Mouse (Mus musculus): ENCODE results near the gene Ablim1.
A peak's percentile ranks its signal among the peaks of the same experiment; 100 is the strongest.

The Ablim1 gene

DNA sequence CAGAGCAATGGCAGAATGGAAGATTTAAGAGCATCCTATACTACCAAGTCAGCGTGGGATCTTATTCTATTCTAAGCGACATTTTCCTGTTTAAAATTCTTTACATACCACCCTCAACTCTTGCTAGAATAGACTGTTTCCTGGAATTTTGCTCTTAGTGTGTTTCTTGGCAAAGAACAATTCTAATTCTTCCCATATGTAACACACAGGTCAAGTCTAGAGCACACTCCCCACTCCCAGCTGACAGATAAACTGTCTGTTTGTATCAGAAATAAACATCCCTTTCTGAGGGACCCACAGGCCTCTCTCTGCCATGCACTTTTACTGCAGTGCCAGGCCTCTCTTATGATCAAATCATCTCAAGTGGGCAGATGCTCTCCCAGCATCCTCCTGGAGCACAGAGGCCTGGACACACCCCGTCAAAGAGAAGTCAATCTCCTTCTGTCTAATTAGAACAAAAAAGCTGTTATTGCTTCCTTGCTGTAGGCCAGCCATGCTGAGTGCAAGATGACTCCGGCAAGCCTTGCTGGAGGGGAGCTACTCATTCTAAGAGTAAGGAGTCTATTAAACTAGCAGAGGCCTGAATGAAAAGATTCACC is 211.3 kb downstream of the Ablim1 start:
- DNase-seq (ENCODE audit: low read depth, low spot score), result peak; percentile 31

DNA sequence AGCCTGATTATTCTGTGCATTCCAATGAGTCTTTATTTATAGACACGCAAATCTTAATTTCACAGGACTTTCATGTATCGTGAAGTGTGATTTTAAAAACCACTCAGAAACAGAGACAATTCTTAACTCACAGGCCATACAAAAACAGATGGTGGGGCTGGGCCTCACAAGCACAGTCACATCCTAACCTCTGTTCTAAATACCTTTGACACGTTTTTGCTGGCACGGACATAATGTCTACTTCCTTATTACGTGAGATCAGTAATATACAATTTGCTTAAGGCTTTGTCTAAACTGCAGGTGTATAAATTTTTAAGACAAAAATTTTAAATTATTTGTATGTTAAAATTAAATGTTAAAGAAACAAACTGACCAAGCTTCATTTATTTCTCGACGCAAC is 212.7 kb downstream of the Ablim1 start:
- DNase-seq (ENCODE audit: low read depth, low spot score), result no peak

DNA sequence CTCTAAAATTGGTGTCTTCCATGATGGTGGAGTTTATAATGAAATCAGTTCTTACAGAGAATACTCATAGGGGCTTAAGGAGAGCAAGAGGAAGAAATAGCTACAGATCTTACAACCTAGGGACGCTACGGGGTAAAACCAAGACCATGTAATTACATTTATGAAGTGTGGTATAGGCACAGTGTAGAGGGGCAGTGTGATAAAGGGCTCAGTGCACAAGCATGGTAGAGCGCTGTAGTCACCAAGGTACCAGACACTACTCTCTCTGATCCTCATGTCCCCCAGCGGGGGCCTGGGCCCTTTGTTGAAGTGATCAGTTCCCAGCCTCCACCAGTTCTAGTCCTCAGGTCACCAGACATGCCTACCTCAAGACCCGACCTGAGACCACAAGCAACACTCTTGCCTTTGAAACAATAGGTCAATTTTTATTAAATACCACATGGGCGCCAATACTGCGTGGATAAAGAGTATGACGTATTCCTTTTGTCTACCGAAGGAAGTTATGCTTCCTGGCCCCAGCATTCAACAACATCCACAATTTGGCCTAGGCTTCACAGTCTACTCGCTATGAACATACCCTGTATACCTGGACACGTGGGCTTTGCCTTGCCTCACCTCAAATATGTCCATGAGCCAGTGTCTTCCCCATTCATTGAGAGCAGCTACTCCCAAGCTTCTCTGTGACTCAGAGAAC is 213.8 kb downstream of the Ablim1 start:
- no peak for DNase-seq (ENCODE audit: low read depth, low spot score)

DNA sequence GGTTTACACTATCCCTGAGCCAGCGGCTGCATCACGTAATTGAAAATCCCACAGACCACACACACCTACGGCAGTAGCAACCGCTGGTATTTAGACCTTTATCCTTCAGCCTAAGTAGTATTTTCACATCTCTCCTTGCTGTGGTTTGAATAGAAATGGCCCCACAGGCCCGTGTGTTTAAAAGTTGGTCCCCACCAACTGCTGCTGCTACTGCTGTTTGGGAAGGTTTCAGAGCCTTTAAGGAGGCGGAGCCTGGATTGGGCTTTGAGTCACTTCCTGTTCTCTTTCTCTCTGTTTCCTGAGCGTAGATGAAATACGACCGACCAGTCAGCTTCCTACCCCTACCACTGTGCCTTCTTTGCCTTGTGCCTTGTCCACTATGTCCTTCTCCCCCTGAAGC is 214.7 kb downstream of the Ablim1 start:
- DNase-seq (ENCODE audit: low read depth, low spot score), result no peak

DNA sequence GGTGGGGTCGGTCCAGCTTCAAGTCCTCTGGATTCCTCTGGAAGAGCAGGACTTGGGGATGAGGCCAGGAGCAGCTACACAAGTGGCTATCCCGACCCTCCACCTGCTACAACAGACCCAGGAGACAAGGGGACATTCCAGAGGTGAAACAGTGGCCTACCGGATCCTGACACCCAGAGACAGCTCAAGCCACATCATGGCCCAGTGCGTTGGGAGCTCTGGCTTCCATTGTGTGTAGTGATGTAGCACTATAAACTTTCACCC is 215.7 kb downstream of the Ablim1 start:
- no peak for DNase-seq (ENCODE audit: low read depth, low spot score)

DNA sequence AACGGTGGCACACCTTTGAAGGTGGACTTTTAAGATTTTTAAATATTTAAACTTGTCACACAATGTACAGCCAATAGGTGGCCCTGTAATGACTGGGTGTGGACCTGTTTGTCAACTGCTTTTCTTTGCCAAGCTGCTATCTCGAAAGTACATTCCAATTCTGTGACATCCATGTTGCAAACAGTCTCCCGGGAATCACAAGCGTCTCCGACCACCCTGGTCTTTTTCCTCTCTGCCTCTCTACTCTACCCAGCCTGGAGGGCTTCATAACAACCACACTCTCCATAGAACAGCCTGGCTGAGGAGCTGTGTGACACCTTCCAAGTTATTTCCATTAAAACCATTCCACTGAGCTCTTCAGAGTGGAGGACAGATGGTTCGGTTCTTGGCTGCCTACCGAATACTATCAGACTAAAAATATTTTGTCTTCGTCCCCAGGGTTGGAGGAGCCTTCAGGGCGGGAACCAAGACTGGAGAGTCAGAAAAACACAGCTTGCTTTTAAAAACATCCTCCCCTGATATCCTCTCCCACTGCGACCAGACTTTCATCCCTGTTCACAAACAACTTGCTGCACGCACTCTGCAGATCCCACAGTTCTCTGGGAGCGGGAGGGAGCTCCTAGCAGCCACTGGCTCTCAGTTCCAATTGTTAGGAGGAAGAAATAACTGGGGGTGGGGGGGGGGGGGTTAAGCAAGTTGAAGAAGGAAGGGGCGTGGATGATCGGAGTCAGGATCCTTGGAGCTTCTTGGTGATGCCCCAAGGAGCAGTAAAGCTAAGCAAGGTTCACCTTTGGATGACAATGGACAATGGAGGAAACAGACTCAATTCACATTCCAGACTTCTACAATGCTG is 216.3 kb downstream of the Ablim1 start:
- peak; percentile 88 for DNase-seq (ENCODE audit: low read depth, low spot score)

DNA sequence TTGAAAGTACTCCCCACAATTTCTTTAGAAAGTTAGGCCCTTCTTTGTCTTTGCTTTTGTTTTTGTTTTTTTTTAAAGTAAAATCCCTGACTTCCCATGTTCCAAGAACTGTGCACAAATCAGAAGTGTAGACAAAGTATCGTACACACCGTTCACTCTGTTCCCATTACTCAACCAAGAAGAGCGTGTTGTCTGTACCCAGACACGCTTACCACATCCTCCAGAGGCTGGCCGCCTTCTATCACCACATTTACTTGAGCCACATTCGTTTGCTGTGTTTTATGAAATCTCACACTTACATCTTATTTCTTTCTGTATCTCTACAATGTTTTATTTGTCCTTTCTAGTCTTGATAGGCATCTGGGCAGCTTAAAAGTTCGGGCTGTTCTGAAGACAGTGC is 219.4 kb downstream of the Ablim1 start:
- no peak for DNase-seq (ENCODE audit: low read depth, low spot score)

DNA sequence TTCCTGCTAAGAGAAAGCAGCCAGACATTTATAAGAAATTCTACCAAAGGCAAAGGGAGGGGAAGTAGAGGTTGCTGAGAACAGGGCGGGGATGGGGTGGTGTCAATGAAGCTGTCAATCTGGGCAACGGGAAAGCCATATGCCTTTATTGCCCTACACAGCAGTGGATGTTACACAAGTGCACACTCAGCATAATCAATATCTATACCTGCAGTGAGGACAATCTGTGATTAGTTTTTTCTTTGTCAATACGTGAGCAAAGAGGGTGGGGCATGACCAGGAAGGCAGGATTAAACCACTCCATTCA is 221.1 kb downstream of the Ablim1 start:
- no peak for DNase-seq (ENCODE audit: low read depth, low spot score)

DNA sequence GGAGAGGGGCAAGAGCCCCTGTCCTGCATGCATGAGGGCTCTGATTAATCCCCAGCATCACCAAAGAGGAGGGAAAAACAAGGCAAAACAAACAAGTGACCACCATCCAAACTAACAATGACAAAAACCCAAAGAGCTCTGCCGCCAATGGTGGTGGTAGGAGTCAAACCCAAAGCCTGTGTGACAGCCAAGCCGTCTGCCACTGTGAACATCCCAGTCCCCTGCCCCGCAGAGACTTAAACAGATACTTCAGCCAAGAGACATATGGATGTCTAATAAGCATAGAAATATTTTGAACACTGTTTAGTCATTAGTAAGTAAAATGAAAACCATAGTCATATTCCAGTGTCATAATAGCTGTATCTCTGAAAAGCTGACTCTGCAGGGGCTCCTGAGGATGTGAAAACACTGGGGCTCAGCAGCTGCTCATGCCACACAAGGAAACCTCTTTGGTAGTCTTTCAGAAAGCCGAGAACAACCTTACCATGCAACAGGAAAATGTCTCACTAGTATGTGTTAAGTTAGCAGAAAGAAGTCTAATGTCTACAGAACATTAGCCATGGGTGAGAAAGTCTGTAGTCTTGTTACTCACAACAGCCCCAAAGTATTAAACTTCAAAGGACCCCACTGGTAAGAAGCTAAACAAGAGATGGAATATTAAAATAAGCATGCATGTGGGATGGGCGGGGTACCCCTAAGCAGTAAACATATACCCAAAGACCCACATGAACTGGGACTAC is 221.6 kb downstream of the Ablim1 start:
- DNase-seq (ENCODE audit: low read depth, low spot score), result no peak

DNA sequence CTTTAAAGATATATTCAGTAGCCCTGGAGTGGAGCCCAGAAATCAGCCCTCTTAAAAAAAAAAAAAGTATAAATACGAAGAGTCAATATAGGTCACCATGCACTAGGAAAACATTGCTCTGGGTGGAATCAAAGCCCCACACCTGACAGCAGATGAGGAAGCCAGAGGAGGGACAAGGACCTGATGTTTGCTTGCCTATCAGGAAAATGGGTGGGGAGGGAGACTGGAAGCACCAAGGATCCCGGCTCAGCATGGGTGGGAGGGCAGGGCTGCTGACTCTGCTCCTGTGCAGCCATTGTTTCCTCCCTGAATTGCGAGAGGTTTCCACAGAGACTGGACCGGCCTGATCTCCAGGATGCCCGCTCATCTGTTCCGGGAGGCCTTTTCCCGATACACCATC is 223.4 kb downstream of the Ablim1 start:
- no peak for DNase-seq (ENCODE audit: low read depth, low spot score)

DNA sequence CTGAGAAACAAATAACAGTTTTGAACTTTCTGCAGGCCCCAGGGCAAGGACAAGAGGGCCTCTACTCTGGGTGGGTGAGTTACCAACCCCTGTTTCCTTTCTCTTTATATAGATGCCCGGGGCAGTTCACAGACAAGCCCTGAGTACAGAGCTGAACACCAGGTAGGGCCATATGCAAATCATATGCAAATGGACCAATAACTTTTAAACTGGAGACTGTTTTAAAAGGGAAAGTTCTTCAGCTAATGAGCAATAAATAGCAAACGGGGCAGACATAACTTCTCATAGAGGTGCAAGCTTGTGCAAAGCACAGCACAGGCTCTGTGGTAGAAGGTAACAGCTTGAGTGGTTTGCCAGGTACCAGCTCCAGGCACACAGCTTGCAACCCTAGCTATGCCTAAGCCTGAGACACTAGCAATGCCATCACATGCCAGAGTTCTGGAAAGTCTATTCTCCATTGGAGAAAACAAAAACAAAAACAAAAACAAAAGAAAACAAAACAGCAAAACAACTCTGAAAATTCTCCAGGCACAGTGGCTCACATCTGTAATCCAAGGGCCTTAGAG is 225.8 kb downstream of the Ablim1 start:
- DNase-seq (ENCODE audit: low read depth, low spot score), result no peak

DNA sequence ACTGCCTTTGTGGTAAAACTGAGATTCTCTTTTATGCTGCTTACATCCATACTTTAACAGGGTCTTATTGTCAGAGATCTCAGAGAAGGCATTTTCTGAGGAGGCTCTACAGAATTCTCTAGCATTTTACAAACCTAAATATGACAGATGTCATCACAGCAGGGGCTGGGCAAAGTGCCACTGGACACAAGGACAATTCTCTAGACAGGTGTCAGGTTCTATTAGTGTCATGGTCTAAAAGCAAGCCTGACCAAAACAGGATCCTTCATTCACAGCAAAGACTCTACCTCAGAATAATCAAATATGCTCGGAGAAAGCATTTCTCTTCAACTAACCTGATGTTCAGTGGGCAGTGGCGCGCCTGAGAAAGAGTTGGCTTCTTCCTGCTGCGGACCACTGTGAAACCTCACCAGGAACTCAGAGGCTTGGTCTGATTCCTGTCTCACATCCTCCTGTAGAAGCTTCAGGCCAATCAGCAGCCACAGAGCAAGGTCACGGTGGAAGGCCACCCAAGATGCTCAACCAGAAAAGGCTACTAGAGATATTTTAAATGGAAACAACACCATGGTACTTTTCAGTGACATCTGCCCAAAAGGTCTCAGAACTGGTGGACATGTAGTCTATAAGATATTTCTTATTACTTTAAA is 230.1 kb downstream of the Ablim1 start:
- no peak for DNase-seq (ENCODE audit: low read depth, low spot score)

DNA sequence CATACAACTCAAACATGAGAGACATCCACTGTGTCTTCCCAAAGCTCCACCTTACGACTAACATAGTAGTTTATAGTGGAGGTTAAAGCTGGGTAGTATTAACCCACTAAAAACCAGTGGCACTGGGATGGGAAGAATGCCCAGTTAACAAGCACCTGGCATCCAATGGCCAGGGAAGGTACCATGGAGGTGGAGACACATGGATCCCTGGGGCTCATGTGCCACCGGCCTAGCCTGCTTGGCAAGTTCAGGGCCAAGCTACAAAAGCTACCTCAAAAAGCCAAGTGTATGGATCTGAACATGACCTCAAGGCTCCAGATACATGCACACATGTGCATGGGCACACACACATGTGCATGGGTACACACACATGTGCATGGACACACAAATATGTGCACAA is 230.8 kb downstream of the Ablim1 start:
- DNase-seq (ENCODE audit: low read depth, low spot score), result no peak

DNA sequence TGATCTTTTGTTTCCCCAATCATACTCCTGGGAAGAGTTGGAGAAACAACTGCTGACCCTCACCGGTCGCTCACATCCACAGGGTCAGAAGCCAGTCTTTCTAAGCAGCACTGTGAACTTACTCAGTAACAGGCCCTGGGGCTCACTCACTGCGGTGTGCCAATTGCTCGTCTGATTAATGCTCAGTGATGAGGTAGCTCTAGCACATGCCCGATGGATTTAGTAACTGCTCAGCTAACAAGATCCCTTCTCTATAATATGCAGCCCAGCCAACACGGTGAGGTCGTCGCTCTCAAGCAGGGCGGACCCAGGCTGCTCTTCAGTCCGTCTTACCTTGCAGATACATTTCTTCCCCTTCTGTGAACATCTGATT is 231.6 kb downstream of the Ablim1 start:
- no peak for DNase-seq (ENCODE audit: low read depth, low spot score)

DNA sequence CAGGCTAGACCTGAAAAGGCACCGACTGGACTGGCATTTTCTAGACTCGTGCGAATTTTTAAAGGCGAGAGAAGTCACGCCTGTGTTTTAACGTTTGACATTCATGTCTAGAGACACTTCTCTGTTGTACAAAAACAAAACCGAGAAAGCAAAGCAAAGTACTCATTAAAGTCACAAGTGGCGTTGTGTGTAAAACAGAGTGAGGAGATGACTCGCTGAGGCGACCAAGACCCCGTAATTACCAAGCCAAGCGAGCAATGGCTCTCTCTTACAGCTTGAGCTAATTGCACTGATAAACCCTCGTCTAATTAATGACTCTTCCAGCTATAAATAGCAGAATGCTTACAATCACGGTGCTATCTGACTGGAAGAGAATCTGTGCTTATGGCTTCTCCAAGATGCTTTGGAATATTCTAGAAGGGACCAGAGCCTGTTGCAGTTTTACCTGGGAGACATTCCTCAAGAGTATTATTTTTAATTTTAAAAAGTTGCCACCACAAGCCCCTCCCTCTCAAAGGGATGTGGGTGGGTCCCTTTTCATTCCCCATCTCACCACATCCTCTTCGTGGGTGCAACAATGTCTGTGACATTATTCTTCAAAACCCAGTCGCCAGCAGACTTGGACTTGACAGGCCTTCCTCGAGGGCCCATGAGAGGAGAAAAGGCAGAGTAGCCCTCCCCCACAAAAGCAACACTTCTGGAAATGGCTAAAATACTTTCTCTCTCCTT is 232.1 kb downstream of the Ablim1 start:
- peak; percentile 42 for DNase-seq (ENCODE audit: low read depth, low spot score)

DNA sequence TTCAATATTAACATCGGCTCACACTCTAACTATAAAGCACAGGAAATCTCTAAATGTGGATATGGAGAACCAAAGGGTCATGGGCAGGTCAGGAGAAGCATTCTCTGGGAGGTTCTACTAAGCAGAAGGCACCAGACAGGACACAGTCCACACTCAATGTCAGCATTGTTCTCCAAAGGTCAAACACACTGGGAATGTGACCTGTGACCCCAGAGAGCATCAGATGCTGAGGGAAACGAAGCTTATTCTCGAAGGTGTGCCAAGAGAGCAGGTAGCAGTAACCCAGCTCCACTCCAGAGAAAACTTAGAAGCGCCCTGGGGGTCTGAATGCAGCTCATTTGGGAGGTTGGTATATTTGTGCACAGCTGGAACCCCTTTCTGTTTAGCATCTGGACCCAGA is 233.2 kb downstream of the Ablim1 start:
- no peak for DNase-seq (ENCODE audit: low read depth, low spot score)

DNA sequence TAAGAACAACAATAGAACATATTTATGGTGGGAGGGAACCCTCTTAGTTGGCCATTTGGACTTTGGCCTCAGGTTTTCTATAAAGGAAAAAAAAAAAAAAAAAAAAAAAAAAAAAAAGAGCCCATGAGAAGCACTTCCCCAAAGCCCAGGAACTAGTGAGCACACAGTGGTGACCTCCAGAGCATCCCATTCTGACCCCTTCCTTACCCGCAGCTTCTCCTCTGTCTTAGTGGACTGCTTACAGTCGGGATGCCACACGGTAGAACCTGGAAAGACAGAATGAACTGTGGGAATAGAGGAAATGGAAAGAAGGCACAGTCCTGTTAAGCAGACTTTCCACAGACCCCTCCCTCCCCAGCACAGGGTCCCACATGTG is 235.1 kb downstream of the Ablim1 start:
- DNase-seq (ENCODE audit: low read depth, low spot score), result no peak

DNA sequence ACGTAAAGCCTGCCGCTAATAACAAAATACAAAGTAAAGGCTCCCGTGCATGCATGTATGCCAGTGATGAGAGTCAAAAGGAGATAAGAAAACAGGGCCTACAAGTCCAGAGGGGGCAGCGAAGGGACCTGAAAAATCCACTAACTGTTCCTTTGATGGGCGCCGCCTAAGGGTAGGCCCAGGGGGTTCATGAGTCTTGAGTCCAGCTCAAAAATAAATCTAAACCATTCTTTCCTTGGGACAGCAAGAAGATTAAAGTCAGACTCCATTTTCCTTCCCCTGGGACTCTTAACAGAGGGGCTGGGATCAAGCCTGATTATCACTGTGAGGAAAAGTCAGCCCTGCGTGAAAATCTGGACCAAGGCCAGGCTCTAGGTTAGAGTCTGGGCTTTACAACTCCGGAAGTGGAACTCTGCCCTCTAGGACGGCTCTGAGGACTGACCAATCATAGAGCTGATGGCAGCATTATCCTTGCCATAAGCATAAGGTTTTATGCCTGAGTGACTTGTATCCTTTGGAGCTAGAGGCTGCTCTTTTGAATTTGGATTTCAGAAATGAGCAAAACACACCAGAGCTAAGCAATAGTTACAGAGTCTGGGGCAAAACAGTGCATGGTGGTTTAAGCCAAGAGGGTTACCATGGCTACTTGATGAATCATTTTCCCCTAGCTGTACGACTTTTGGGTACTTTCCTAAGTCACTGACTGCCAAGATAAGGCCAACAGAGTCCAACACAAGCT is 235.7 kb downstream of the Ablim1 start:
- peak; percentile 33 for DNase-seq (ENCODE audit: low read depth, low spot score)

DNA sequence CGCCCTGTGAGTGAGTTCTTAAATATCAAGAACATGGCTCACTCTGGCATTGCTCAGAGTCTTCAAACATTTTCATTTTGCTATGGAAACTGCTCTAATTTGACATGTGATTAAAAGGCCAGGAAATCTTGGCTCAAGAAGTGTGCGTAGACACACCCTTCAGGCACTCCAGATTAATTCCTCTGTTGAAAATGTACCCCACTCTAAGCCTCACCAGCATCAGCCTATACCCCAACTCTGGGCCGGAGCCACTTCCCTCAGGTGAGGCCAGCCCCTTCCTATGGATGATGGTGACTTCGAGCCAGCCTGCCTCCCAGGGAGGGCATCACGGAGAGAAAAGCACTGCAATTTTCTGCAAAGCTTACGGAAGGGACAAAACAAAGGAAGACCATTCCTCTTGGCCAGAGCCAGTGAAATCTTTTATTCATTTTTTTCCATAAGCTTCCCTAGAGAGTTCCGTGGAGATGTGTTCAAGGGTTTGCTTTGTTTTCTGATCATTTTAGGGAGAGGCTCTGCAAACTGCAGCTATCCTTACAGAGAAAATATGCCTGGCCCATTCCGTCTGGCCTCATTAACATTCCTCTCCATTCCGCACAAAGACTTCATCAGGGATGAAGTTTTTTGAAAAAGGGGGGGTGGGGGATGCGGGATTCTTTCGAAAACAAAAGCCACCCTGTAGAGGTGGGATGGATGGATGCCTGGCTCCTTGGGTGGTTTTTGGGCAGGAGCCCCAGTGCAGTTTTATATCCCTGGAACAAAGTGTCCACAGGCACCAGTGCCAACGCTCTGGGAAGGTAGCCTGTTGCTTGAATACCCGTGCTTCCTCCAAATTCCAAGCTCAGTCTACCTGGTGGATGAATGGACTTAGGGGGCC is 236.7 kb downstream of the Ablim1 start:
- no peak for DNase-seq (ENCODE audit: low read depth, low spot score)

DNA sequence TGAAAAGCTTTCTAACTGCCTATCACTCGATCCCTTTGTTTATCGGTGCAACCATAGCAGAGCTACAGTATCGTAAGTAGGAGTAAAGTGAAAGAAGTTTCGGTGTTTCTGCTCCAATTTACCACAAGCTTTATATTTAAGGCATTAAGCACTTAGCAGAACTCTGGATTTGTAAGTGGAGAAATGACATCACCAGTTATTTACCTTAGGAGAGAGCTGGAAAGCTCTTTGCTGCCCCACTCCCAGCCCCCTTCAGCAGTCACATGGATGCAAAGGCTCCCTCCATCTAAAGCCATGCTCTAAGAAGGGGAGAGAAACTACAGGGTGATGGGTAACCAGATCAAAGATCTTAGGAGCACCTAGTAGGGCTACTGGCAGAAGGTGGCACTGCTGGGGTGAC is 241.3 kb downstream of the Ablim1 start:
- DNase-seq (ENCODE audit: low read depth, low spot score), result no peak
